Mouse (Mus musculus) urinary bladder, postnatal 36 days (tissue): ENCODE measurements around the gene Eipr1.
A peak's percentile ranks its signal among the peaks of the same experiment; 100 is the strongest.
"Not testable (repeated sequence)": the region's sequence is repeated elsewhere in the genome, so short reads cannot be mapped to it uniquely, and the experiment has no call there.

Experiments used
- DNase-seq, 2 experiments: peaks; one replicate each; pipeline ENCODE4 v3.0.0; 2022; ENCODE audit warnings: low spot score in 2 of 2, mixed read lengths in 1 of 2

Eipr1 gene

GRCm38 (mm10) chr12:28751508-28752263 is at the start of gene Eipr1:
Gene Eipr1 (plus strand): TSS chr12:28751803.
- peak; percentile 77 to 88 for DNase-seq

- no peak for DNase-seq
These were observed 47.2 kb upstream of the Eipr1 start for GRCm38 (mm10) chr12:28704381-28704780.

GRCm38 (mm10) chr12:28705204-28705603 is 46.4 kb upstream of the Eipr1 start:
- DNase-seq, result no peak

GRCm38 (mm10) chr12:28708154-28708553 is 43.4 kb upstream of the Eipr1 start:
- DNase-seq, result no peak

- no peak for DNase-seq
These were observed 40.9 kb upstream of the Eipr1 start for GRCm38 (mm10) chr12:28710566-28711185.

- DNase-seq, result no peak
These were observed 36.6 kb upstream of the Eipr1 start for GRCm38 (mm10) chr12:28714822-28715632.

- DNase-seq, result no peak
These were observed 34.5 kb upstream of the Eipr1 start for GRCm38 (mm10) chr12:28717066-28717465.

- no peak for DNase-seq
These were observed 33.5 kb upstream of the Eipr1 start for GRCm38 (mm10) chr12:28718106-28718505.

GRCm38 (mm10) chr12:28724366-28724765 is 27.2 kb upstream of the Eipr1 start:
- DNase-seq, result no peak

GRCm38 (mm10) chr12:28726204-28726603 is 25.4 kb upstream of the Eipr1 start:
- no peak for DNase-seq

GRCm38 (mm10) chr12:28727061-28727460 is 24.5 kb upstream of the Eipr1 start:
- DNase-seq, result no peak

- DNase-seq, result no peak
These were observed 19.0 kb upstream of the Eipr1 start for GRCm38 (mm10) chr12:28732631-28733030.

- not testable (repeated sequence) for DNase-seq
These were observed 17.9 kb upstream of the Eipr1 start for GRCm38 (mm10) chr12:28733520-28734245.

- no peak for DNase-seq
These were observed 17.3 kb upstream of the Eipr1 start for GRCm38 (mm10) chr12:28734271-28734670.

- DNase-seq, result no peak
These were observed 16.3 kb upstream of the Eipr1 start for GRCm38 (mm10) chr12:28735293-28735692.

- DNase-seq, result no peak
These were observed 8.3 kb upstream of the Eipr1 start for GRCm38 (mm10) chr12:28743328-28743727.

GRCm38 (mm10) chr12:28750021-28750633 is 1.5 kb upstream of the Eipr1 start, which contains the start of gene Trappc12:
Gene Trappc12 (minus strand): TSS chr12:28750472.
- peak; percentile 76 to 86 for DNase-seq

GRCm38 (mm10) chr12:28750876-28751275 is 727 bp upstream of the Eipr1 start:
- DNase-seq, result no peak

- DNase-seq, result no peak
These were observed 4.4 kb downstream of the Eipr1 start for GRCm38 (mm10) chr12:28756019-28756418.

- no peak for DNase-seq
These were observed 18.4 kb downstream of the Eipr1 start for GRCm38 (mm10) chr12:28769953-28770352.

- no peak for DNase-seq
These were observed 22.2 kb downstream of the Eipr1 start for GRCm38 (mm10) chr12:28773815-28774214.
